Mouse (Mus musculus): Measurements from ENCODE around the gene Ncoa1. TPM values are rescaled to one million over a fixed set of nuclear protein-coding genes. Genes with fewer than 3 reads are reported as not detected.

Ncoa1 gene
- 10 to 100 TPM; 32.1 to 33.6 TPM for total RNA-seq (2021)
- long read RNA-seq, experiment 1, full-length matches to known transcripts, result 11 of 45 reads
- long read RNA-seq, experiment 1, partial matches to known transcripts, result 9 of 45 reads
- long read RNA-seq, experiment 1, other reads (novel, unspliced or antisense), result 25 of 45 reads
- long read RNA-seq, experiment 2, full-length matches to known transcripts, result 17 of 65 reads
- long read RNA-seq, experiment 2, partial matches to known transcripts, result 17 of 65 reads
- long read RNA-seq, experiment 2, other reads (novel, unspliced or antisense), result 31 of 65 reads

DNA sequence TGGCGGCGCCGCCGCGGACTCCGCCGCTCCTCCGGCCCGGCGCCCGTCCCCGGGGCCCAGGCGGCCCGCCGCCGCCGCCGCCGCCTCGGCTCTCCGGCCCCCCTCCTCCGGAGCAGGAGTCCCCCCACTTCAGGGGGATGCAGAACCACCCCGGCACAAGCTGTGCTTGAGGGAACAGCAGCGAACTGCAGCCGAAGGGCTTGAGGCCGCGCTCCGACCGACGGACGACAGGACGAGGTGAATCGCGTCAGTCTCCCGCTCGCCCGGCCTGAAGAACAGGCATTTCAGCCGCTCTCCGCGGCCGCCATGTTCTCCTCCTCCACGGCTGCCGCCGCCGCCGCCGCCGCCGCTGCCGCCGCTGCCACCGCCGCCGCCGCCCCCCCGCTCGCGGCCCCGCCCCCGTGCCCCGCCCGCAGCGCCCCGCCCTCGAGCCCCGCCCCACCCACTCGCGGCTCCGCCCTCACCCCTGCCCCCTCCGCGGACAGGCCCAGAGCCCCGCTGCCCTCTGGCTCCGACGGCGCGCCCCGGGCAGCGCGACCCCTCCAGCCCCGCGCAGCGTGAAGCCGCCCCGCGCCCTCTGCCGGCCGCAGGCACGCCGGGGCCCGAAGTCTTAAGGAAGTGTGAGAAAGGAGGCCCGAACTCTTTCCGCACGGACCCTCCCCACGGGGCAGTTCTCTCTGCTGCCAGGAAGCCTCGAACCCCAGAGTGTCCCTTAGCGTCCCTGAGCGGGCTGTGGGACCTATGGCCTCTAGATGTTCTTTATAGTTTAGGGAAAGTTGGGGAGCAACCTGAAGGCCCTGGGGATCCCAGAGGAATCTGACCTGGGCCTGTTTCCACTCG, at the start of gene Ncoa1:
Gene Ncoa1, minus strand, starts transcription at position 351 of the 840 bp plus-strand sequence.
- intact Hi-C loops (cut with DNase I), result loop anchor here (2.0 to 10.0 kb wide), 3 partner anchors 70 to 242 kb away; partner anchors contain the start of genes Cenpo and Ptrhd1
- DNase-seq, result peak; percentile 78 to 86

GRCm38 (mm10) chr12:4524546-4524945, 47.6 kb upstream of the Ncoa1 start:
- intact Hi-C loops (cut with DNase I), result no loop called here
- no peak for DNase-seq

- peak in 1 of 2 experiments; percentile 14 for DNase-seq
- intact Hi-C loops (cut with DNase I), result no loop called here
Measured at GRCm38 (mm10) chr12:4523688-4524298, 46.8 kb upstream of the Ncoa1 start.

DNA sequence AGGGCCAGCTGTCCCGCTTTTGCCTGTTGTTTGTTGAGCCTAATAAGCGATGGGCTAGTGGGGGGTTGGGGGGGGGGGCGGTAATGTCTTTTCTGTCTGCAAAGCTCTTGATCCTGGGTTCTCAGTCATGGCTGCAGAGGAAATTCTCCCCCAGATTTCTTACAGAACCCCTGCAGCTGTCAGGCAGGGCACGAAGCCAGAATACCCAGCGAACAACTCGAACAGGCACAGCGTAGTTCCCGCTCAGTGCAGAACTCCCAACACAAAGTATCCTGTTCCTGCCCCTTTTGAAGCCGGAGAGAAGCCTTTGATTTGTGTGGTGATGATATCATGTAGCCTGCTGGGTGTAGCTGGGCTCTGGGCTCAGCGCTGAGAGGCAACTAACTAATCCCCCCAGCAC, 46.2 kb upstream of the Ncoa1 start:
- intact Hi-C loops (cut with DNase I), result no loop called here
- peak; percentile 68 to 72 for DNase-seq

- intact Hi-C loops (cut with DNase I), result no loop called here
- DNase-seq, result no peak
Measured at GRCm38 (mm10) chr12:4518957-4519356, 42.0 kb upstream of the Ncoa1 start.

DNA sequence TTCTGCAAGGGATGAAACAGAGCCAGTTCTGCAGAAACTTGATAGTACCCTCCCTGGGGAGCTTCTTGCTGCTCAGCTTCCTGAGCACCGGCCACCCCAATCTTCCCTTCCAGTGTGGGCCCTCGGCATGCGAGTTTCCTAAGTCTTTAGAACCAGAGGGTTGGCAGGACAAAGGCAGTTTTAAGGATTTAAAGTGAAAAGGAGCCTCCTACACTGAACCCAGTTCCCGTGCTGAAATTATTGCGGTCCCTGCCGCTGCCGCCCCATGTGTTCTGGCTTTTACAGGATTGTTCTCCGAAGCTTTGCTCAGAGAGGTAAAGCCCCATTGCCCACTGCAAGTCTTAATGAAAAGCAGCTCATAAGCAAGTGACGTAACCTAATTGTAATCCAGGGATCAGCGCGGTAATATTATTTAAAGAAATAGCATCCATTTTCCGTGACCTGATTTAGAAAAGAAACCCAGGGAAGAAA, 32.6 kb upstream of the Ncoa1 start:
- intact Hi-C loops (cut with DNase I), result no loop called here

DNA sequence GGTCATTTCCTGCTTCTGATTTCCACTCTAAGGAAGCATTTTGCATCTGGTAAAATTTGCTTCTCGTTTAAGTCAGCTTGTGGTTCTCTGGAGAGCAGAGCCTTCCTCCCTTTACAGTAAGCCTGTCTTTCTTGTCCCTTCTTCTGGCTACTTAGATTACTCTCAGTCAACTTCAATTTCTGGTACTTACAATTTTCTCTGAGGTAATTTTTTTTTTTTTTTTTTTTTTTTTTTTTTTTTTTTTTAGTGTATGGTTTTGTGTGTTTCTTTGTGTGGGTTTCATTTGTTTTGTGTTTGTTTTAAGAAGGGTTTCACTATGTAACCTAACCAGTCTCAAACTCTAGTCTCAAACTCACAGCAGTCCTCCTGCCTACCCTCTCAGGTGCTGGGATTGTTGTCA, 31.2 kb upstream of the Ncoa1 start:
- intact Hi-C loops (cut with DNase I), result no loop called here
- DNase-seq, result no peak

More for the DNA sequence above, 32.6 kb upstream of the Ncoa1 start:
- DNase-seq, result peak; percentile 25 to 32

GRCm38 (mm10) chr12:4507461-4507860, 30.5 kb upstream of the Ncoa1 start:
- intact Hi-C loops (cut with DNase I), result no loop called here
- no peak for DNase-seq

GRCm38 (mm10) chr12:4506810-4507430, 29.9 kb upstream of the Ncoa1 start:
- intact Hi-C loops (cut with DNase I), result no loop called here
- no peak for DNase-seq

GRCm38 (mm10) chr12:4505298-4505697, 28.3 kb upstream of the Ncoa1 start:
- intact Hi-C loops (cut with DNase I), result no loop called here
- no peak for DNase-seq

DNA sequence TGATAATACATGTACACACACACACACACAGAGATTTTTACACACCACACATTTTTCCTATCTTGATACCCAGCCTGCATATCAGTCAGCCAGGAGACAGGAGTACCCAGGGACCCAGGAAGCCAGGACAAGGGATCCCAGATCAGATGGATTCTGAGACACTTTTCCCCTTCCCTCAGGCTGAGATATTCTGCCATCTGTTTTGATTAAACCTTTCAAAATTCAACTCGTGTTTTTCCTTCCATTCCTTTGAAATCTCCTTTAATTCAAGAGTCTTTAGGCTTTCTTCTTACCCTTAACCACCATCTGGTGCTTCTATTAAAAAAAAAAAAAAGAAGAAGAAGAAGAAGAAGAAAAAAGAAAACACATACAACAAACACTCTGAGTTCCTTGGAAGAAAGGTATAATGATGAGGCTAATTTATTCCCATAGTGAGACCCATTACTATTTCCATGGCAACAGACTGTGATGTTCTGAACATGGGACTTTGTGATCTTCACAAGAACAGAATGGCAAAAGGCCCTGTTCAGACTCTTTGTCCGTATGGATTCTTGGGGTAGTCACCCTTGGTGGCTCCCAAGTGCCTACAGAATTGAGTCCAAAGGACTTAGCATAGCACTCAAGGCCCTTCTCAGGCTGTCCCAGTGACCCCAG, 26.8 kb upstream of the Ncoa1 start:
- DNase-seq, result no peak
- intact Hi-C loops (cut with DNase I), result no loop called here

- intact Hi-C loops (cut with DNase I), result no loop called here
- DNase-seq, result no peak
Measured at GRCm38 (mm10) chr12:4501916-4502315, 24.9 kb upstream of the Ncoa1 start.

DNA sequence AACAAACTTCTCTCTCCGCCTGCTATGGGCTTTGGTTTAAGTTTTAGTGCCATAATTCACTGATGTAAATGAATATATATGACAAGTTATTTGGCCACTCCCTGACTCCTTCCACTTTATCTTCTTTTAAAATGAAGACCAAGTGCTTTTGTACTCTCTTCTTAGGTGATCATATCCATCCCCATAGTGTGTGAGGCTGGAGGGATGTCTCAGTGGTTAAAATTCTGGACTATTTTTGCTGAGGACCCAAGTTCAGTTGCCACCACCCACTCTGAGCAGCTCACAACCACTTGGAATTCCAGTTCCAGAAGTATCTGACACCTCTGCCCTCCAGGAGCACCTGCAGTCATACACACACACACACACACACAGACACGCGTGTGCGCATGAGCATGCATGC, 23.5 kb upstream of the Ncoa1 start:
- intact Hi-C loops (cut with DNase I), result no loop called here

GRCm38 (mm10) chr12:4499651-4500175, 22.7 kb upstream of the Ncoa1 start:
- intact Hi-C loops (cut with DNase I), result no loop called here

More for the DNA sequence above, 23.5 kb upstream of the Ncoa1 start:
- no peak for DNase-seq

DNA sequence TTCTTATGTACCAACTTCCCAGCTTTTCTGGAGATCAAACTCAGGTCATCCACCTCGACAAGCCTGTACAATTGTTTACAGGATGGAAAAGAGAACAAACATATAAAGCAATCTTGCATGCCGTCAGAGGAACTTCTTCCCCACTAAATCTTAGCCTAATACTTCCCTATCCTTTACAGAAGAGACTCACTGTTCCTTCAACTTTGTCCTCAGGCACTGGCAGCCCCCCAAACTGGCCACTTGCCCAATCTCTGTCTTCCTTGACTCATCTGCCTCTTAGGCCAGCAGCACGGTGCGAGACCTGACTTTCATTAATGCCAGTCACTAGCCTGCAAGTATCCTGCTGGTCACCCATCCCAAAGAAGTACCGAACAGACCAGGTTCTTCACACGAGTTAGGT, 11.4 kb upstream of the Ncoa1 start:
- intact Hi-C loops (cut with DNase I), result no loop called here
- peak; percentile 52 to 56 for DNase-seq

More at GRCm38 (mm10) chr12:4499651-4500175, 22.7 kb upstream of the Ncoa1 start:
- no peak for DNase-seq

GRCm38 (mm10) chr12:4483386-4483785, 6.4 kb upstream of the Ncoa1 start:
- intact Hi-C loops (cut with DNase I), result no loop called here
- DNase-seq, result no peak

- DNase-seq, result no peak
- intact Hi-C loops (cut with DNase I), result no loop called here
Measured at GRCm38 (mm10) chr12:4481687-4482086, 4.7 kb upstream of the Ncoa1 start.

- intact Hi-C loops (cut with DNase I), result no loop called here
- no peak for DNase-seq
Measured at GRCm38 (mm10) chr12:4480250-4480649, 3.3 kb upstream of the Ncoa1 start.

DNA sequence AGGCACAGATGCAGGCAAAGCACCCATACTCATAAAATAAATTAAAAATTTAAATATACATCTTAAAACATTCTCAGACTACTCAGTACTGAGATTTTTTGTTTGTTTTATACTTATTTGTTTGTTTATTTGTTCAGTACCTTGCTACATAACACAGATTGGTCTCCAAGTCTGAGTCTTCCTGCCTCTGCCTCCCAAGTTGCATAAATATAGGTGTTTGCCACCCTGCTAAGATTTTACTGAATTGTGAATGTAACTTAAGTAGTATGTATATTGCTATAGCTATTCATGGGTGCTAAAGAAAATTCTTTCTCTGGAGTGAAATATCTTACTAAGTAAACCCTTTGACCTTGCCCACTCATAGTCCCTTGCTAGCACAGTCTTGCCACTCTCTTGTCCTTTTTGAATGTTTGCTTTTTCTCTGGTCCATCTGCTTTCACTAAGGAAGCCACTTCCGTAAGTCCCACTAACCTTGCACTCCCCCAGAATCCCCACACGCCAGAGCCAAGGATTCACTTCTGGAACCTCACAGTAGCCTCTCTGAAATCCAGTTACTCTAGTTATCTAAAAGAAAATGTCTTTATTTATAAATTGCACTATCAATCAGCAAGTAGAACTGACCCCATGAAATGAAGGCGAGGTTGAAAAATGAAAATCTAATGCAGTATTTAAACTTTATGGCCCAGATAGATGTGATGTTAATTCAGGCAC, 2.3 kb upstream of the Ncoa1 start:
- no peak for DNase-seq
- intact Hi-C loops (cut with DNase I), result loop anchor here (5.0 to 10.0 kb wide), 2 partner anchors 68 to 185 kb away; no protein-coding TSS in a partner anchor

Measured in heart, postnatal 14 days (tissue).